Mouse (Mus musculus): ENCODE measurements at regions not wholly inside any gene's neighbourhood (a gene's known extent, or its start where the extent isn't known, plus 50 kb on each side); places are given as distances from the start of the nearest gene placed in this dataset.

- Histone ChIP-seq H3K27me3 (ENCODE audit: insufficient read depth, low read length) (no peaks in the 10 kb centered on the region), H3K36me3 (ENCODE audit: insufficient read depth, low read length) (no peaks in the 10 kb centered on the region), H3K4me3 (ENCODE audit: low read depth, low read length) (no peak overlapping the region), H3K27ac (ENCODE audit: low read depth, low read length) (no peak overlapping the region), H3K9ac (replicated peaks; ENCODE audit: low read length, poor library complexity, severe bottlenecking) (no peak overlapping the region), H3K9me3 (ENCODE audit: low read length) (no peaks in the 10 kb centered on the region), H3K4me2 (ENCODE audit: low read depth, low read length, poor library complexity, severe bottlenecking) (no peak overlapping the region), H3K4me1 (ENCODE audit: insufficient read depth, low read length) (0 out of 2 replicates have a peak, but pooled peaks cover 4% of the 10 kb centered on the region)
- no peak for DNase-seq (ENCODE audit: low spot score)
- no peak for ATAC-seq (ENCODE audit: low FRiP score)
- no peak for TF ChIP-seq CTCF (IDR thresholded peaks at IDR 0.05)
- WGBS, result 84% methylated on average over 6 of the region's 6 CpGs
Measured at GRCm38 (mm10) chr14:25244841-25245240, 214.1 kb upstream of the Zmiz1 start.

- Histone ChIP-seq H3K27ac (ENCODE audit: low read depth, low read length) (no peak overlapping the region), H3K27me3 (ENCODE audit: insufficient read depth, low read length) (no peaks in the 10 kb centered on the region), H3K4me1 (ENCODE audit: insufficient read depth, low read length) (0 out of 2 replicates have a peak, but pooled peaks cover 4% of the 10 kb centered on the region), H3K9ac (replicated peaks; ENCODE audit: low read length, poor library complexity, severe bottlenecking) (no peak overlapping the region), H3K4me3 (ENCODE audit: low read depth, low read length) (no peak overlapping the region), H3K9me3 (ENCODE audit: low read length) (no peaks in the 10 kb centered on the region), H3K4me2 (ENCODE audit: low read depth, low read length, poor library complexity, severe bottlenecking) (no peak overlapping the region), H3K36me3 (ENCODE audit: insufficient read depth, low read length) (no peaks in the 10 kb centered on the region)
- ATAC-seq (ENCODE audit: low FRiP score), result no peak
- WGBS, result 56% methylated on average over 4 of the region's 4 CpGs
- DNase-seq (ENCODE audit: low spot score), result no peak
- TF ChIP-seq CTCF (IDR thresholded peaks at IDR 0.05), result no peak
Measured at GRCm38 (mm10) chr14:25245691-25246090, 213.3 kb upstream of the Zmiz1 start.

- ATAC-seq (ENCODE audit: low FRiP score), result no peak
- WGBS, result 89% methylated on average over 3 of the region's 3 CpGs
- DNase-seq (ENCODE audit: low spot score), result no peak
- Histone ChIP-seq H3K4me2 (ENCODE audit: low read depth, low read length, poor library complexity, severe bottlenecking) (no peak overlapping the region), H3K36me3 (ENCODE audit: insufficient read depth, low read length) (no peaks in the 10 kb centered on the region), H3K9me3 (ENCODE audit: low read length) (no peaks in the 10 kb centered on the region), H3K4me3 (ENCODE audit: low read depth, low read length) (no peak overlapping the region), H3K4me1 (ENCODE audit: insufficient read depth, low read length) (peaks cover under 1% of the 10 kb centered on the region; the same call in 1 of the 2 replicates), H3K27me3 (ENCODE audit: insufficient read depth, low read length) (no peaks in the 10 kb centered on the region), H3K27ac (ENCODE audit: low read depth, low read length) (no peak overlapping the region), H3K9ac (replicated peaks; ENCODE audit: low read length, poor library complexity, severe bottlenecking) (no peak overlapping the region)
- TF ChIP-seq CTCF (IDR thresholded peaks at IDR 0.05), result no peak
Measured at GRCm38 (mm10) chr14:25248941-25249340, 210.0 kb upstream of the Zmiz1 start.

- ATAC-seq (ENCODE audit: low FRiP score) (peak; percentile 47), DNase-seq (ENCODE audit: low spot score) (no peak)
- Histone ChIP-seq H3K4me2 (ENCODE audit: low read depth, low read length, poor library complexity, severe bottlenecking) (no peak overlapping the region), H3K27me3 (ENCODE audit: insufficient read depth, low read length) (no peaks in the 10 kb centered on the region), H3K9me3 (ENCODE audit: low read length) (no peaks in the 10 kb centered on the region), H3K36me3 (ENCODE audit: insufficient read depth, low read length) (no peaks in the 10 kb centered on the region), H3K4me1 (ENCODE audit: insufficient read depth, low read length) (no peaks in the 10 kb centered on the region; the same call in 1 of the 2 replicates), H3K4me3 (ENCODE audit: low read depth, low read length) (no peak overlapping the region), H3K9ac (replicated peaks; ENCODE audit: low read length, poor library complexity, severe bottlenecking) (no peak overlapping the region), H3K27ac (ENCODE audit: low read depth, low read length) (peak overlapping the region; percentile 68)
- TF ChIP-seq CTCF (IDR thresholded peaks at IDR 0.05), result no peak
- 47% methylated on average over 15 of the region's 15 CpGs for WGBS
Measured at GRCm38 (mm10) chr14:25253016-25253850, 205.8 kb upstream of the Zmiz1 start.

GRCm38 (mm10) chr14:25263121-25263520 lies 195.9 kb upstream of the Zmiz1 start:
- Histone ChIP-seq H3K4me1 (ENCODE audit: insufficient read depth, low read length) (0 out of 2 replicates have a peak, but pooled peaks cover 4% of the 10 kb centered on the region), H3K4me3 (ENCODE audit: low read depth, low read length) (no peak overlapping the region), H3K9me3 (ENCODE audit: low read length) (no peaks in the 10 kb centered on the region), H3K36me3 (ENCODE audit: insufficient read depth, low read length) (no peaks in the 10 kb centered on the region), H3K4me2 (ENCODE audit: low read depth, low read length, poor library complexity, severe bottlenecking) (no peak overlapping the region), H3K27ac (ENCODE audit: low read depth, low read length) (no peak overlapping the region), H3K9ac (replicated peaks; ENCODE audit: low read length, poor library complexity, severe bottlenecking) (no peak overlapping the region), H3K27me3 (ENCODE audit: insufficient read depth, low read length) (no peaks in the 10 kb centered on the region)
- ATAC-seq (ENCODE audit: low FRiP score), result no peak
- no peak for DNase-seq (ENCODE audit: low spot score)
- no peak for TF ChIP-seq CTCF (IDR thresholded peaks at IDR 0.05)
- WGBS, result 95% methylated on average over 1 of the region's 1 CpGs

- H3K27me3 ChIP-seq (ENCODE audit: insufficient read depth, low read length), result no peaks in the 10 kb centered on the region
- H3K4me2 ChIP-seq (ENCODE audit: low read depth, low read length, poor library complexity, severe bottlenecking), result no peak overlapping the region
- H3K27ac ChIP-seq (ENCODE audit: low read depth, low read length), result no peak overlapping the region
- 0 out of 2 replicates have a peak, but pooled peaks cover 4% of the 10 kb centered on the region for H3K4me1 ChIP-seq (ENCODE audit: insufficient read depth, low read length)
- ATAC-seq (ENCODE audit: low FRiP score) (no peak), DNase-seq (ENCODE audit: low spot score) (peak; percentile 35)
- 47% methylated on average over 4 of the region's 4 CpGs for WGBS
- no peak overlapping the region for H3K9ac ChIP-seq (replicated peaks; ENCODE audit: low read length, poor library complexity, severe bottlenecking)
- no peak for TF ChIP-seq CTCF (IDR thresholded peaks at IDR 0.05)
- no peak overlapping the region for H3K4me3 ChIP-seq (ENCODE audit: low read depth, low read length)
- H3K9me3 ChIP-seq (ENCODE audit: low read length), result no peaks in the 10 kb centered on the region
- H3K36me3 ChIP-seq (ENCODE audit: insufficient read depth, low read length), result no peaks in the 10 kb centered on the region
Measured at GRCm38 (mm10) chr14:25266846-25267245, 192.1 kb upstream of the Zmiz1 start.

Measured in midbrain, postnatal 0 days (tissue).